Mouse (Mus musculus): ENCODE measurements around the gene Carmil3.

Gene Carmil3

DNA sequence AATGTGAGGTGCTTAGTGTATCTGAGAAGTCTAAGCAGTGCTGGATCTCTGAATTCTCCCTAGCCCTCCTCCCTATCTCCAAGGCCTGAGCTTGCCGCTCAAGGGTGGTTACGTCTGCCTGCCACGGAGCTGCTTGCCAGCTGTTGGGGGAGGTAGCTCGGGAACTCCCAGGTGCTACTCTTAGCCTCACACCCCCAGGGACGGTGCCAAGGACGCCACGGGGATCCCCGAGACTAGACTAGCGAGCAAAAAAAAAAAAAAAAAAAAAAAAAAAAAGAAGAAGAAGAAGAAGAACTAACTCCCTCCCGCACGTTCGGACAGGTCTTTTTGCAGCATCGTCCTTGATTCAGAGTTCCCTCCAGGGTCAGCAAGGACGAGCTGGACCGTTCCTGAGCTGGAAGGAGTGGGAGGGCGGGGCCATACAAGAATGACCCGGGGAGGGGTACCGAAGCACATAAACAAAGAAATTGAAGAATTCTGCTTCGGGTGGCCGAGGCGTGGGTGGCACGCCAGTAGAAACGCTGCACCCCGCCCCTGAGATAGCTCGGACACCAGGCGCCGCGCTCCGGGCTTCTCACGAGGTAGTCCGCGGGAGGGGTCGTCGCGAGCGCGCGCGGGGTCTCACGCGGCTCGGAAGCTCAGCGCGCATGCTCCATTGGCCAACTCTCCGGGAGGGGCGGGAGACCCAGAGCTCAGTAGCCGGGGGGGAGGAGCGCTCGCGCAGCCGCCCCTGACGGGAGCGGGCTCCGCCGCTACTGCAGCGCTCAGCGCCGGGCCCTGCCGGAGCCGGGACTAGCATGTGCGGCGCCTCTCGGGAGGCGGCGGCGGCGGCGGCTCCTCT is at the start of gene Carmil3:
Gene Carmil3, plus strand, starts transcription at position 291 of the 841 bp plus-strand sequence.
- peak; percentile 56 for DNase-seq (ENCODE audit: low read depth, low spot score)

DNA sequence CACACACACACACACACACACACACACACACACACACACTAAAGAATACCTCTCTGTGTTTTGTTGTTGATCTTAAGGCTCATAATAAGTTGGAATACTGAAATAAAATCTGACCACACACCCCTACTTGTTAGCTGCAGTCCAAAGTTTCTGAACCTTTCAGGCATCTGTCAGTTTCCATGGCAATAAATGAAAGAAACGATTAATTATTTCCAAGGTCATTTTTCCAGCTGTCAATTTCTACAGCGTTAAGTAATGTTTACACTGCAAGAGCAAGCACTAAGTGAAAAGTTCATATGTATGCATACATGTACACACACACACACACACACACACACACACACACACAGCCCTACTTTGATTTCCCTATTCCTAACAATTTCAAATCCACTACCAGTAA is 32.8 kb upstream of the Carmil3 start:
- DNase-seq (ENCODE audit: low read depth, low spot score) = no peak

- DNase-seq (ENCODE audit: low read depth, low spot score) = peak; percentile 95
Observed at GRCm38 (mm10) chr14:55458273-55458672, 32.2 kb upstream of the Carmil3 start.

- DNase-seq (ENCODE audit: low read depth, low spot score) = no peak
Observed at GRCm38 (mm10) chr14:55458761-55459160, 31.7 kb upstream of the Carmil3 start.

- peak; percentile 28 for DNase-seq (ENCODE audit: low read depth, low spot score)
Observed at GRCm38 (mm10) chr14:55459796-55460195, 30.7 kb upstream of the Carmil3 start.

DNA sequence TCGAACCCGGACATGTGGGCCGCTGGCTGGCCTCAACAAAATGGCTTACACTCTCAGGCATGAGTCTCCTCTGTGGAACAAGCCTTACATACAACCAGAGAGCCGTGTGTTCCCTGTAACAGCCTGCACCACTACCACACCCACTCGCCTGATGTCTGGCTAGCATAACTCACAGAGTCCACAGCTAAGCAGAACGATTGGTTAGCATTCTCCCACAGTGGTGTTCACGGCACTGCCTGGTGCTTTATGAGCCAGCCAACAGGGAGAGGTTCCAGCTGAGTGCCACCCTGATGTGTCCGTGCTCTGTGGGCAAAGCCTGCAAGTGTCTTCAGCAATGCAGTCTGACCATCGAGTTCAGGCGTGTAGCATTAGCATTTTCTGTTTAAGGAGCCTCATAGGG is 30.2 kb upstream of the Carmil3 start:
- no peak for DNase-seq (ENCODE audit: low read depth, low spot score)

DNA sequence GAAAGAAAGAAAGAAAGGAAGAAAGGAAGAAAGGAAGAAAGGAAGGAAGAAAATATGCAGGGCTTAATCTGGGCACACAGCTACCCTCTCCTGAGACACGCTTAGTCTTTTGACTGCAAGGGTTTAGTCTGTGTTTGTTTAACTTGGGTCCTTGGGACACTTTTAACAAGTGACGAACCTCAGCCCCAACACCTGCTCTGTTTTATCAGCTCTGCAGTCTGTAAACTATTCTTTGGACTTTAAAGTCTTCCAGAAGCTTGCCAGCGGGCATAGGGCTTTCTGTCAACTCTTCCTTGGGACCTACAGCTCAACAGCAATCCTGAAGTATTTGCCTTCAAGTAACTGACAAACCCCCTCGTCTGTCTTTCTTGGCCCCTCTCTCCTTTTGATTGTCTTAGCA is 28.7 kb upstream of the Carmil3 start:
- no peak for DNase-seq (ENCODE audit: low read depth, low spot score)

DNA sequence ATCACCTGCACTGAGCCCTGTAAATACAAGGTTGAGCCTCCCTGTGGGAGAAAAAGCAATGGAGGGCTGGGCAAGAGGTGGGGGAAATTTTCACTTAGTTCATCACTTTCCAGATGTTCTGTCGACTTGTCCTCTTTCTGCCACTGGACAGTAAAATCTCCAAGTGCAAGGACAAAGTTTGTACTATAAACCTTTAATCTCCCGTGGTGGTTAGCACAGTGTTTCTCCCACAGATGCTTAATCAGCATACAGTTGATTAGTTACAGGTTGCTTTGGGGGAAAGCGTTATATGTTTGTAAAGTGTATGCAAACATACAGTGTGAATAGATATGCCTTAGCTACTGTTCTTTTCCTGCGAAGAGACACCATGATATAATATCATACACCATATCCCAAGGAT is 24.0 kb upstream of the Carmil3 start:
- no peak for DNase-seq (ENCODE audit: low read depth, low spot score)

DNA sequence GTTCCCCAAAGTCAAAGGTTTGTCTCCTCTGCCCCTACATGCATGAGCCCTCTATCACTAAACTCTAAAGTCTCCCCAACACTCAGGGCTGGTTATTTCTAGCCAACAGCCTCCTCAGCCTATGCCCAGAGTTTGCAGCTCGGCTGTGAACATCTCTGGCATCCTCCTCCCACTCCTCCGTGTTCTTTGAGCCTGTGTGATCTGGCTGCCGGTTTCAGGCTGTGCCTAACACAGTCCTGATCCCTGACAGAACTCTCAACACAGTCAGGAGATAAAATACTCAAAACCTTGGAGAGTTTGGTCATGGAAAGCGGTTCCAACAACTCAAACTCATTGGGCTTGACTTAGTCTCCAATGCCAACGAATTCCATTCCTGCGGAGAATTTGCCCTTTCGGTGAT is 23.3 kb upstream of the Carmil3 start:
- DNase-seq (ENCODE audit: low read depth, low spot score) = no peak

DNA sequence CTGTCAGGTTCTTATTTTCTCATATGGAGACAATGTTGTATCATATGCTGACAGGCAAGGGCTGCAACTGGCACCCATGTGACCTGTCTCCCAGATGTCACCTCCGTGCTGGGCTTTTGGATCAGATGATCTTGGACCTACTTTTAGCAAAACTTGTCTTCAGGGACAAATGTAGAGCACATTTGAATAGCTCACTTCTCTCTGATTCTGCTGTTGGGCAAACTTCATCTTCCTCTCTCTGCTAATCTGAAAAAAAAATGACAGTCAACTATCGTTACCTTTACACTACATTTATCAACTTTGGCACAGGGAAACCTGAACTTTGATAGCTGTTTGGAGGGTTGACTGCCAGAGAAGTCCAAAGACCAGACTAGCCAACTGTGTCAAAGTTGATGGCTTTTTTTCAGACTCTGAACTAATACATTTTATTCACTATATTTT is 22.1 kb upstream of the Carmil3 start:
- DNase-seq (ENCODE audit: low read depth, low spot score) = no peak

GRCm38 (mm10) chr14:55469041-55469440 is 21.4 kb upstream of the Carmil3 start:
- no peak for DNase-seq (ENCODE audit: low read depth, low spot score)

GRCm38 (mm10) chr14:55469821-55470220 is 20.6 kb upstream of the Carmil3 start:
- no peak for DNase-seq (ENCODE audit: low read depth, low spot score)

- DNase-seq (ENCODE audit: low read depth, low spot score) = peak; percentile 19
Observed at GRCm38 (mm10) chr14:55470806-55471205, 19.6 kb upstream of the Carmil3 start.

GRCm38 (mm10) chr14:55475654-55476053 is 14.8 kb upstream of the Carmil3 start:
- DNase-seq (ENCODE audit: low read depth, low spot score) = no peak

DNA sequence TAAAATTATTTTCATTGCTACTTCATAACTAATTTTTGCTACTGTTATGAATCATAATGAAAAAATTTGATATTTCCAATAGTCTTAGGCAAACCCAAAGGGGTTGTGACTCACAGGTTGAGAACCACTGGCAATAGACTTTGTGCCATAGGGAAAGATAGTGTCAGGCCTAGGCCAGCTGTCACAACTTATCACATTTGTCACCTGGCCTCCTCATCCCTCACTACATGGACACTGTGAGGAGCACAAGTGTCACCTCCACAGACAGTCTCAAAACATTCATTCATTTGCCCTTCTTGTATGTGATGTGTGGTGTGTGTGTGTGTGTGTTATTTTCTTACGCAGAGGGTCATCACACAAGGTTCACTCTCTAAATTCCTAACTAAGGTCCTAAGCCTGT is 13.0 kb upstream of the Carmil3 start:
- no peak for DNase-seq (ENCODE audit: low read depth, low spot score)

- DNase-seq (ENCODE audit: low read depth, low spot score) = no peak
Observed at GRCm38 (mm10) chr14:55477829-55478228, 12.6 kb upstream of the Carmil3 start.

GRCm38 (mm10) chr14:55478651-55479599 is 11.5 kb upstream of the Carmil3 start, which contains the start of gene Dhrs4:
TSS of gene Dhrs4 (plus strand) at chr14:55478758.
- peak; percentile 91 for DNase-seq (ENCODE audit: low read depth, low spot score)

GRCm38 (mm10) chr14:55479629-55480028 is 10.8 kb upstream of the Carmil3 start:
- DNase-seq (ENCODE audit: low read depth, low spot score) = no peak

GRCm38 (mm10) chr14:55484430-55485085 is 5.9 kb upstream of the Carmil3 start:
- DNase-seq (ENCODE audit: low read depth, low spot score) = no peak

DNA sequence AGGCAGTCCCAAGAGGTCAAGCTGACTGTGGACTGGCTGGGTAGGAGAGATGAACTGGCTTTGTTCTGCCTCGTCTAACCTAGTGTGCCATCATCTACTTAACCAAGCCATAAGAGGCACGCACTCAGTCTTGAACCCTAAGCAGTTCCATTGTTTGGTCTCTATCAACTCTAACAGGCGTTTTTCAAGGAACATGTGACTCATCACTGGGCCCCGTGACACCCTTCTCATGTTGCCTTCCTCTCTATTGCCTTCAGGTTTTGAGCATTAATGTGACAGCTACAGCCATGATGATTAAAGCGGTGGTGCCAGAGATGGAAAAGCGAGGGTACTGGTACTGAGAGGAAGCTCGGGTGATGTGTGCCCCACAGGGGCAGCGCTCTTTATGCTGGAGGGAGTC is 3.6 kb upstream of the Carmil3 start:
- no peak for DNase-seq (ENCODE audit: low read depth, low spot score)

GRCm38 (mm10) chr14:55491291-55491833 is 911 bp downstream of the Carmil3 start:
- peak; percentile 66 for DNase-seq (ENCODE audit: low read depth, low spot score)
